Mouse (Mus musculus) limb, embryonic 14.5 days (tissue): Measurements from ENCODE around the gene 2410131K14Rik. TPM values are rescaled to one million over a fixed set of nuclear protein-coding genes. Genes with fewer than 3 reads are reported as not detected.

ENCODE experiments used
- ATAC-seq: fragments of 200-750 bp; cut with Nextera tagmentation; 2 replicates; pipeline ENCODE4 v1.8.0; 2017; ENCODE audit warnings: low read depth, moderate number of reproducible peaks, moderate TSS enrichment; ENCODE audit not compliant: low FRiP score
- DNase-seq: peaks from one replicate; pipeline ENCODE4 v3.0.0-alpha.2; 2015; ENCODE audit warnings: low spot score
- H3K27ac ChIP-seq: fragments of 300-500 bp; sonication (generic); replicated peaks from 2 replicates; pipeline ENCODE4 v1.5.1; 2014; ENCODE audit warnings: low read depth, mild to moderate bottlenecking, low read length, moderate library complexity, mixed read lengths
- H3K27me3 ChIP-seq: fragments of 300-500 bp; sonication (generic); 2 replicates; pipeline ENCODE4 v1.6.1; 2014; ENCODE audit warnings: low read length, mixed read lengths; ENCODE audit not compliant: control insufficient read depth, insufficient read depth
- H3K36me3 ChIP-seq: fragments of 300-500 bp; sonication (generic); 2 replicates; pipeline ENCODE4 v1.6.1; 2014; ENCODE audit warnings: mild to moderate bottlenecking, low read length, moderate library complexity, mixed read lengths; ENCODE audit not compliant: control insufficient read depth, insufficient read depth
- H3K4me1 ChIP-seq: fragments of 300-500 bp; sonication (generic); 2 replicates; pipeline ENCODE4 v1.6.1; 2014; ENCODE audit warnings: antibody characterized with exemption, low read length, mixed read lengths; ENCODE audit not compliant: control insufficient read depth, insufficient read depth
- H3K4me2 ChIP-seq: fragments of 300-500 bp; sonication (generic); replicated peaks from 2 replicates; pipeline ENCODE4 v1.6.1; 2014; ENCODE audit warnings: low read depth, mild to moderate bottlenecking, low read length, moderate library complexity; ENCODE audit not compliant: severe bottlenecking
- H3K4me3 ChIP-seq: fragments of 300-500 bp; sonication (generic); replicated peaks from 2 replicates; pipeline ENCODE4 v1.5.1; 2014; ENCODE audit warnings: low read length
- H3K9ac ChIP-seq: fragments of 300-500 bp; sonication (generic); 2 replicates; pipeline ENCODE4 v1.6.1; 2014; ENCODE audit warnings: mild to moderate bottlenecking, low read depth, low read length, moderate library complexity; ENCODE audit not compliant: severe bottlenecking
- H3K9me3 ChIP-seq: fragments of 300-500 bp; sonication (generic); 2 replicates; pipeline ENCODE4 v1.6.1; 2016; ENCODE audit warnings: low read length; ENCODE audit not compliant: control insufficient read depth
- POLR2A ChIP-seq: fragments of 200-500 bp; IDR thresholded peaks from 2 replicates; pipeline ENCODE4 v1.8.0; 2012; ENCODE audit warnings: inconsistent platforms, mild to moderate bottlenecking, moderate library complexity, borderline replicate concordance; ENCODE audit not compliant: insufficient read depth, insufficient read length; ENCODE audit errors: extremely low read depth
- WGBS: fragments of 180-500 bp; shearing (Covaris S2); extraction: QIAGEN DNeasy Blood & Tissue Kit; methylation state at CpG from one replicate; pipeline ENCODE4 v1.1.7; 2014; 5-methylcytosine and 5-hydroxymethylcytosine counted together
- polyA plus RNA-seq, 2 experiments: library from polyadenylated mRNA; depleted of rRNA in 1 of 2; stranded (reverse) in 1 of 2; unstranded in 1 of 2; fragments of >200 nt; fragmentation: Nextera tagmentation in 1 of 2; extraction: Ambion mirVana in 1 of 2; gene quantifications; 2 replicates each; pipeline versions ENCODE4 v1.2.1 to v1.2.3; 2012 to 2014

The 2410131K14Rik gene
- polyA plus RNA-seq, 2 experiments = 10.4 to 13.8 TPM

- 85% methylated on average over 18 of the region's 18 CpGs for WGBS
- peaks cover 17% of the 10 kb centered on the region for H3K4me1 ChIP-seq
- ATAC-seq = no peak
These were observed 32.9 kb downstream of the 2410131K14Rik start for GRCm38 (mm10) chr5:118277741-118278495.

GRCm38 (mm10) chr5:118291453-118291852, 46.4 kb downstream of the 2410131K14Rik start:
- peaks cover 35% of the 10 kb centered on the region for H3K4me1 ChIP-seq
- TF ChIP-seq POLR2A = no peak
- no peak for ATAC-seq
- no peak for DNase-seq
- H3K4me3 ChIP-seq = no peak overlapping the region
- H3K27ac ChIP-seq = no peak overlapping the region
- WGBS = 92% methylated on average over 4 of the region's 4 CpGs
- no peaks in the 10 kb centered on the region for H3K36me3 ChIP-seq
- no peaks in the 10 kb centered on the region for H3K9me3 ChIP-seq
- H3K9ac ChIP-seq = no peak overlapping the region
- H3K27me3 ChIP-seq = no peaks in the 10 kb centered on the region
- H3K4me2 ChIP-seq = no peak overlapping the region

More at GRCm38 (mm10) chr5:118277741-118278495, 32.9 kb downstream of the 2410131K14Rik start:
- no peak overlapping the region for H3K9ac ChIP-seq
- peaks cover 3% of the 10 kb centered on the region; the same call in 1 of the 2 replicates for H3K9me3 ChIP-seq
- no peak overlapping the region for H3K4me3 ChIP-seq
- H3K4me2 ChIP-seq = no peak overlapping the region
- H3K27ac ChIP-seq = no peak overlapping the region
- no peak for TF ChIP-seq POLR2A
- no peak for DNase-seq
- no peaks in the 10 kb centered on the region for H3K27me3 ChIP-seq
- no peaks in the 10 kb centered on the region for H3K36me3 ChIP-seq

DNA sequence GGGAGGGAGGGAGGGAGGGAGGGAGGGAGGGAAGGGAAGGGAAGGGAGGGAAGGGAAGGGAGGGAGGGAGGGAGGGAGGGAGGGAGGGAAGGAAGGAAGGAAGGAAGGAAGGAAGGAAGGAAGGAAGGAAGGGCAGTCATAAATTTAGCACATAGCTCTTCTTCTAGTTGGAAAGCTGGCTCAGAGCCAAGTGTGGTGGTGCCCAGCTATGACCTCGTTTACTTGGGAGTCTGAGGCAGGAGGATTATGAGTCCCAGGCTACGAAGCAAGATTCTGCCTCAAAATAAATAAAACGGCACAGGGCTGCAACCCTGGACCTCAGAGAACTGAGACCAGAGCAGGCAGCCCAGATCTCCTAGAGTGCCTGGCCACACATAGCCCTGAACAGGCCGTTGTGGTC, 47.4 kb downstream of the 2410131K14Rik start:
- DNase-seq = no peak
- Histone ChIP-seq H3K4me3 (no peak overlapping the region), H3K27me3 (no peaks in the 10 kb centered on the region), H3K4me1 (peaks cover 42% of the 10 kb centered on the region), H3K27ac (peak overlapping the region; percentile 58; the same call in 1 of the 2 replicates), H3K4me2 (no peak overlapping the region), H3K9me3 (no peaks in the 10 kb centered on the region), H3K9ac (no peak overlapping the region), H3K36me3 (no peaks in the 10 kb centered on the region)
- WGBS = 23% methylated on average over 4 of the region's 4 CpGs
- TF ChIP-seq POLR2A = no peak
- ATAC-seq = no peak

DNA sequence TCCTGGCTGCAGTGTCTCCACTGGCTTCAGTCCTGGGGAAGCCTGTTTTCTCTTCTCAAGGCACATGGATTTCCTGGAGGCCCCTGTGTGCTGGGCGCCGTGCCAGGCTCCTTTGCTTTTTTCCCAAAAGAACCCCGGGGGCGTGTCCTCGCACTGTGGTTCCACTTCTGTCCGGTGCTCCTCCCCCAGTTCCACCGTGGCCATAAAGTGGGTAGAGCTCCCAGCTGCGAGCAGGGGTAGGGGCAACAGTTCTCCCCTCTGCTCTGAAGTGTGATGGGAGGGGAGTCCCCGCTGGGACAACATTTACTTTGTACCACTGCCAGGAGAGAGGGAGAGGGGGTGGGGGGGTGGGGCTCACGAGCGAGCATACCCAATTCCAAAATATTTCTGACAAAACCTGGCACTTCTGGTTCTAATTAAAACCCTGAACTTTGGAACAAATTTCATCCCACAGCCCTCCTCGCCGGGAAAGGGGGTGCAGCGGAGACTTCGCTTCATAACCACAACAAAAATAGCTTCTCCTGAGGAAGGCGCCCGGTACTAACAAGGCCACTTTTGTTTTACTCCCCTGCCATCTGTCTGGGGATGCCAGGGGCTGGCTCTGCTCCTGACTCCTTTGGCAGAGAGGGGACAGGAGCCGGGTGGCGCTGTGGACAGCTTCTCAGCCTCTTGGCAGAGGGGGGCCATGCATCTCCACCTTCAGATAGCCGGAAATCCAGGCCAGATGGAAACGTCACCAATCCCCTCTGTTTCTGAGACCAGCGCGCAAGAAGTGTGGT, 49.2 kb downstream of the 2410131K14Rik start:
- H3K4me2 ChIP-seq = peak overlapping the region; percentile 41
- peak overlapping the region; percentile 18; the same call in 1 of the 2 replicates for H3K4me3 ChIP-seq
- H3K27ac ChIP-seq = peak overlapping the region; percentile 95
- H3K27me3 ChIP-seq = no peaks in the 10 kb centered on the region
- DNase-seq (peak; percentile 97), ATAC-seq (peak; percentile 92)
- no peaks in the 10 kb centered on the region for H3K36me3 ChIP-seq
- TF ChIP-seq POLR2A = no peak
- H3K9ac ChIP-seq = no peak overlapping the region
- no peaks in the 10 kb centered on the region for H3K9me3 ChIP-seq
- WGBS = 10% methylated on average over 23 of the region's 23 CpGs
- H3K4me1 ChIP-seq = peaks cover 52% of the 10 kb centered on the region

- no peaks in the 10 kb centered on the region for H3K9me3 ChIP-seq
- H3K4me1 ChIP-seq = peaks cover 52% of the 10 kb centered on the region
- 0 out of 2 replicates have a peak overlapping the region, but pooled peaks have one; percentile 18 for H3K4me3 ChIP-seq
- WGBS = 78% methylated on average over 7 of the region's 7 CpGs
- ATAC-seq (no peak), DNase-seq (no peak)
- H3K9ac ChIP-seq = no peak overlapping the region
- H3K36me3 ChIP-seq = no peaks in the 10 kb centered on the region
- peak overlapping the region; percentile 41 for H3K4me2 ChIP-seq
- H3K27ac ChIP-seq = peak overlapping the region; percentile 95
- H3K27me3 ChIP-seq = no peaks in the 10 kb centered on the region
- TF ChIP-seq POLR2A = no peak
These were observed 49.8 kb downstream of the 2410131K14Rik start for GRCm38 (mm10) chr5:118294865-118295258.
